Mouse (Mus musculus) neural tube, embryonic 13.5 days (tissue): ENCODE data around the gene Pxylp1. TPM values are rescaled to one million over a fixed set of nuclear protein-coding genes. Genes with fewer than 3 reads are reported as not detected.

ENCODE experiments used
- ATAC-seq: fragments of 200-750 bp; cut with Nextera tagmentation; 2 replicates; pipeline ENCODE4 v1.8.0; 2017; ENCODE audit warnings: low read depth, mild to moderate bottlenecking, moderate TSS enrichment, moderate library complexity
- H3K27ac ChIP-seq: fragments of 300-500 bp; sonication (generic); replicated peaks from 2 replicates; pipeline ENCODE4 v1.5.1; 2015; ENCODE audit warnings: moderate library complexity, mild to moderate bottlenecking, inconsistent platforms
- H3K27me3 ChIP-seq: fragments of 300-500 bp; sonication (generic); 2 replicates; pipeline ENCODE4 v1.6.1; 2015; ENCODE audit warnings: mild to moderate bottlenecking, inconsistent platforms
- H3K36me3 ChIP-seq: fragments of 300-500 bp; sonication (generic); 2 replicates; pipeline ENCODE4 v1.6.1; 2015; ENCODE audit warnings: mild to moderate bottlenecking, inconsistent platforms
- H3K4me1 ChIP-seq: fragments of 300-500 bp; sonication (generic); replicated peaks from 2 replicates; pipeline ENCODE4 v1.6.1; 2015; ENCODE audit warnings: inconsistent platforms
- H3K4me2 ChIP-seq: fragments of 300-500 bp; sonication (generic); 2 replicates; pipeline ENCODE4 v1.6.1; 2015; ENCODE audit warnings: inconsistent platforms, mild to moderate bottlenecking, moderate library complexity
- H3K4me3 ChIP-seq: fragments of 300-500 bp; sonication (generic); 2 replicates; pipeline ENCODE4 v1.5.1; 2015; ENCODE audit warnings: mild to moderate bottlenecking, inconsistent platforms
- H3K9ac ChIP-seq: fragments of 300-500 bp; sonication (generic); 2 replicates; pipeline ENCODE4 v1.6.1; 2015; ENCODE audit warnings: moderate library complexity, mild to moderate bottlenecking, inconsistent platforms
- H3K9me3 ChIP-seq: fragments of 300-500 bp; sonication (generic); 2 replicates; pipeline ENCODE4 v1.6.1; 2016; ENCODE audit warnings: inconsistent platforms
- WGBS: fragments of 180-500 bp; shearing (Covaris S2); methylation state at CpG from one replicate; pipeline ENCODE4 v1.1.7; 2015; 5-methylcytosine and 5-hydroxymethylcytosine counted together
- polyA plus RNA-seq: library from polyadenylated mRNA; unstranded; fragments of >200 nt; fragmentation: Nextera tagmentation; extraction: Ambion mirVana; gene quantifications from 2 replicates; pipeline ENCODE4 v1.2.1, GENCODE M21; 2015

Gene Pxylp1
- polyA plus RNA-seq, 1 experiment from 2014 or later = 33.4 TPM

DNA sequence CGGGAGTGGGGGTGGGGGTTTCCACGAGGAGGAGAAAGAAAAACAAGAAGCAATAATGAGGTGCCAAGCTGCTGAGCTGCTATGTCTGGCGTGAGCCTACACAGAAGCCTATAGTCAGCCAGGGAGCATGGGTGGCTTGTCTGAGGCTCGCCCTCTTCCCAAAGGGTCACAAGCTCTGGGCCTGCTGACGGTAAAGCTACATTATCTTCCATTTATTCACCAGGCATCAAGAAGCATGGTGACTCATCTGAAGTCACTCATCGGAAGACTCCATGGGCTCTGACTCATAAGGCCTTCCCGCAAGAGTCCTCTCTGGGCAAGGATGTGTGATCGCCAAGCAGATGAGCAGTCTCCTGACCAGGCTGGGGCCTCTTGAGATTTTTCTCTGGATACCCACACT lies 110.4 kb downstream of the Pxylp1 start:
- Histone ChIP-seq H3K27me3 (no peaks in the 10 kb centered on the region), H3K4me3 (no peak overlapping the region), H3K27ac (no peak overlapping the region), H3K9ac (no peak overlapping the region), H3K36me3 (no peaks in the 10 kb centered on the region), H3K9me3 (no peaks in the 10 kb centered on the region), H3K4me2 (no peak overlapping the region), H3K4me1 (no peaks in the 10 kb centered on the region)
- WGBS = 80% methylated on average over 8 of the region's 8 CpGs
- no peak for ATAC-seq

Other genes with a start within 250 kb of the Pxylp1 start
- 38.5 and 41.3 TPM in 2 replicates for gene Zbtb38, start 139.8 kb downstream of the Pxylp1 start, polyA plus RNA-seq
- gene Spsb4, start 126.2 kb upstream of the Pxylp1 start, polyA plus RNA-seq = 59.6 and 62.4 TPM in 2 replicates
- 74.8 and 82.6 TPM in 2 replicates for gene Slc25a36, start 218.5 kb upstream of the Pxylp1 start, polyA plus RNA-seq